Mouse (Mus musculus) forebrain, embryonic 12.5 days (tissue): ENCODE data around the gene Eid3. TPM values are rescaled to one million over a fixed set of nuclear protein-coding genes. Genes with fewer than 3 reads are reported as not detected.
A peak's percentile ranks its signal among the peaks of the same experiment; 100 is the strongest.

ENCODE experiments used
- ATAC-seq: fragments of 200-750 bp; cut with Nextera tagmentation; 2 replicates; pipeline ENCODE4 v1.8.0; 2017; ENCODE audit warnings: moderate TSS enrichment; ENCODE audit not compliant: low FRiP score
- H3K27ac ChIP-seq: fragments of 300-500 bp; sonication (generic); 2 replicates; pipeline ENCODE4 v1.5.1; 2016; ENCODE audit warnings: mild to moderate bottlenecking
- H3K27me3 ChIP-seq: fragments of 300-500 bp; sonication (generic); 2 replicates; pipeline ENCODE4 v1.6.1; 2016; ENCODE audit warnings: mild to moderate bottlenecking
- H3K36me3 ChIP-seq: fragments of 300-500 bp; sonication (generic); replicated peaks from 2 replicates; pipeline ENCODE4 v1.6.1; 2016; ENCODE audit warnings: mild to moderate bottlenecking
- H3K4me1 ChIP-seq: fragments of 300-500 bp; sonication (generic); 2 replicates; pipeline ENCODE4 v1.6.1; 2016
- H3K4me2 ChIP-seq: fragments of 300-500 bp; sonication (generic); 2 replicates; pipeline ENCODE4 v1.6.1; 2016; ENCODE audit warnings: mild to moderate bottlenecking, moderate library complexity
- H3K4me3 ChIP-seq: fragments of 300-500 bp; sonication (generic); replicated peaks from 2 replicates; pipeline ENCODE4 v1.5.1; 2016; ENCODE audit warnings: mild to moderate bottlenecking
- H3K9ac ChIP-seq: fragments of 300-500 bp; sonication (generic); 2 replicates; pipeline ENCODE4 v1.6.1; 2016; ENCODE audit warnings: mild to moderate bottlenecking
- H3K9me3 ChIP-seq: fragments of 300-500 bp; sonication (generic); 2 replicates; pipeline ENCODE4 v1.6.1; 2016
- WGBS: fragments of 180-500 bp; shearing (Covaris S2); methylation state at CpG from one replicate; pipeline ENCODE4 v1.1.7; 2016; 5-methylcytosine and 5-hydroxymethylcytosine counted together
- polyA plus RNA-seq: library from polyadenylated mRNA; unstranded; fragments of >200 nt; fragmentation: Nextera tagmentation; extraction: Ambion mirVana; gene quantifications from 2 replicates; pipeline ENCODE4 v1.2.1, GENCODE M21; 2016

Eid3 gene
- polyA plus RNA-seq, 1 experiment from 2014 or later, result 1.2 TPM

- 84% methylated on average over 18 of the region's 18 CpGs for WGBS
- Histone ChIP-seq H3K36me3 (peaks cover 42% of the 10 kb centered on the region), H3K4me3 (no peak overlapping the region), H3K9me3 (no peaks in the 10 kb centered on the region), H3K4me1 (peaks cover 33% of the 10 kb centered on the region), H3K9ac (no peak overlapping the region), H3K27ac (0 out of 2 replicates have a peak overlapping the region, but pooled peaks have one; percentile 19), H3K27me3 (no peaks in the 10 kb centered on the region), H3K4me2 (no peak overlapping the region)
- no peak for ATAC-seq
Measured at GRCm38 (mm10) chr10:82866832-82867231, 406 bp downstream of the Eid3 start.

DNA sequence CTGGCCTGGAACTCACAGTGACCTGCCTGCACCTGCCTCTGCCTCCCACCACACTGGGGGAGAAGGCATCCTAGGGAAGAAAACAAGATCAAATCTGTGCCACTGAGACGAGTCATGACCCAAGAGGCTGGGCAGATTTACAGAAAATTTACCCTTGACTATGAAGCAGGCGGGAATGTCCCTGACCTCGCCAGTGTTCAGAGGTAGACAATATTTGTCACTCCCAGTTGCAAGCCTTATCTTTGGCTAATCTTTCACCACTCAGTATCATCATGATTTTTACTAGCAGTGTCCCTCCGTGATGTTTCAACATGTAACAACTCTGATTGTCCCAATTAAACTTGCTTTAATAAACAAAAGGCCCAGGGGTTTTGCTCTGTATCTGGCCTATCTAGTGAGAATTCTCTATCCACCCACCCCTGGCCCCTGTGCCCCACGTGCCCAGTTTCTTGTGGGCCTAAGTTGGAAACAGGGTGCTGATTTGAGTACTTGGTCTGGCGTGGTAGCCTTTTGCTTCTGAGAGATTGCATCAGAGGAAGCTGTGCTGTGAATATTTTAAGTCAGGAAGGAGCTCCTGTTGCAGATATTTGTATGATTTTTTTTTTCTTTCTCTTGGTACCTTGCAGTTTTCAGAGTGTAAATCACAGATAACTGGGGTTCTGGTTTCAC lies 2.1 kb downstream of the Eid3 start:
- Histone ChIP-seq H3K9ac (no peak overlapping the region), H3K36me3 (peaks cover 42% of the 10 kb centered on the region), H3K4me3 (no peak overlapping the region), H3K27ac (no peak overlapping the region), H3K4me1 (peaks cover 17% of the 10 kb centered on the region), H3K4me2 (no peak overlapping the region), H3K9me3 (no peaks in the 10 kb centered on the region), H3K27me3 (no peaks in the 10 kb centered on the region)
- ATAC-seq, result no peak
- 91% methylated on average over 6 of the region's 6 CpGs for WGBS

DNA sequence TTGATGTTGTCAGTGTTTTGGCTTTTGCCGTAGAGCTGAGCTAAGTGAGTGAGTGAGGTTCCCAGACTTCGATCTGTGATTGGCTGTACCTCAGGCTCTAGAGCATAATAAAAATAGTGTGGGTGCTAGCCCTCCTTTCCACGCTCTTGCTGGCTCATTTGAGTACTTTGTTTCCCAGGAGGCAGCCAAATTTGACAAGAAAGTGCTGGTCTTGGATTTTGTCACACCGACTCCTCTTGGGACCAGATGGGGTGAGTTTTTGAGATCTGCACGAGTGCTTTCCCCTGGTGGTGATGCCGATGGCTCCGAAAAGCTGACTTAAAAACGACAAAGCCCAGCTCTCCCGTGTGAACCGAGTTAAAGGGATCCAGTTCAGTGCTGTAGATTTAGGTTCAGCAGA lies 9.0 kb downstream of the Eid3 start:
- H3K27me3 ChIP-seq, result no peaks in the 10 kb centered on the region
- no peak for ATAC-seq
- no peak overlapping the region for H3K4me2 ChIP-seq
- H3K4me3 ChIP-seq, result no peak overlapping the region
- H3K9ac ChIP-seq, result no peak overlapping the region
- no peak overlapping the region for H3K27ac ChIP-seq
- no peaks in the 10 kb centered on the region for H3K9me3 ChIP-seq
- peaks cover 68% of the 10 kb centered on the region for H3K36me3 ChIP-seq
- H3K4me1 ChIP-seq, result no peaks in the 10 kb centered on the region
- WGBS, result 91% methylated on average over 10 of the region's 10 CpGs

DNA sequence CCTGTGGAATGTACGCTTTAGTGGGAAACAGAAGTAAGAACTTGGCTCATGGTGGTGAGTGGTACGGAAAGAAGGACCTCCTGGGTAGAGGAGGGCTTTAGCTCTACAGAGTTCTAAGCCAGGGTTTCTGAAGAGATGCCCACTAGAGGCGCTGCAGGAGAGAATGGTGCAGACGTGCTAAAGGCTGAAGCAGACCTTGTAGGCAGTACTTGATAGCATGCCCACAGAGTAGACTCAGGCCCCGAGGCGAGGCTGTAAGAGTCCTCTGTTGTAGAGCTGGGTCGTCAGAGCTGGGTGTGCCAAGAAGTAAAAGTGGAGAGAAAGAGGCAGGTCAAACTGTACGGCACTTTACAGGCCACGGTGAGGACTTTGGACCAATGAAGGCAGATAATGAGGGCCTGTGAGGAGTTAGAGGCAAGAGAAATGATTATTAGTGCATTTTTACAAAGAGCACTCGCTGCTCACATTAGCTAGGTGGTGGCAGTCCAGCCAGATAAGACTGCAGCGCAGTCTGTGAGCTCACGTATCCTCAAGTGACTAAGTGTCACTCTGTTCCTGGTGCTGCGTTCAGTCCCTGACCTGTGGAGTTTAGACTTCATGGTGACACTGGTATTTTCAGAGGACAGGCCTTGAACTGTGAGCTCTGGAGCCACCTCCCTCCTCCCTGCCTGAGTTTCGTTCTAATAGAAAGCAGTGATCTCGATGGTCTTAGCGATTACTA lies 9.8 kb downstream of the Eid3 start:
- Histone ChIP-seq H3K9ac (no peak overlapping the region), H3K4me1 (no peaks in the 10 kb centered on the region), H3K27me3 (no peaks in the 10 kb centered on the region), H3K27ac (no peak overlapping the region), H3K36me3 (peaks cover 71% of the 10 kb centered on the region), H3K4me2 (no peak overlapping the region), H3K9me3 (no peaks in the 10 kb centered on the region), H3K4me3 (no peak overlapping the region)
- ATAC-seq, result no peak
- WGBS, result 85% methylated on average over 16 of the region's 16 CpGs

- Histone ChIP-seq H3K27me3 (no peaks in the 10 kb centered on the region), H3K9me3 (no peaks in the 10 kb centered on the region), H3K27ac (no peak overlapping the region), H3K4me3 (no peak overlapping the region), H3K9ac (no peak overlapping the region), H3K4me2 (no peak overlapping the region), H3K4me1 (no peaks in the 10 kb centered on the region), H3K36me3 (peaks cover 98% of the 10 kb centered on the region)
- no peak for ATAC-seq
- 97% methylated on average over 6 of the region's 6 CpGs for WGBS
Measured at GRCm38 (mm10) chr10:82887354-82887753, 20.9 kb downstream of the Eid3 start.

GRCm38 (mm10) chr10:82888576-82888975 lies 22.1 kb downstream of the Eid3 start:
- no peak overlapping the region for H3K4me3 ChIP-seq
- H3K9ac ChIP-seq, result no peak overlapping the region
- ATAC-seq, result no peak
- H3K27me3 ChIP-seq, result no peaks in the 10 kb centered on the region
- H3K4me1 ChIP-seq, result peaks cover 3% of the 10 kb centered on the region; the same call in 1 of the 2 replicates
- no peak overlapping the region for H3K4me2 ChIP-seq
- WGBS, result 94% methylated on average over 8 of the region's 8 CpGs
- no peak overlapping the region for H3K27ac ChIP-seq
- no peaks in the 10 kb centered on the region for H3K9me3 ChIP-seq
- H3K36me3 ChIP-seq, result peaks cover 97% of the 10 kb centered on the region

DNA sequence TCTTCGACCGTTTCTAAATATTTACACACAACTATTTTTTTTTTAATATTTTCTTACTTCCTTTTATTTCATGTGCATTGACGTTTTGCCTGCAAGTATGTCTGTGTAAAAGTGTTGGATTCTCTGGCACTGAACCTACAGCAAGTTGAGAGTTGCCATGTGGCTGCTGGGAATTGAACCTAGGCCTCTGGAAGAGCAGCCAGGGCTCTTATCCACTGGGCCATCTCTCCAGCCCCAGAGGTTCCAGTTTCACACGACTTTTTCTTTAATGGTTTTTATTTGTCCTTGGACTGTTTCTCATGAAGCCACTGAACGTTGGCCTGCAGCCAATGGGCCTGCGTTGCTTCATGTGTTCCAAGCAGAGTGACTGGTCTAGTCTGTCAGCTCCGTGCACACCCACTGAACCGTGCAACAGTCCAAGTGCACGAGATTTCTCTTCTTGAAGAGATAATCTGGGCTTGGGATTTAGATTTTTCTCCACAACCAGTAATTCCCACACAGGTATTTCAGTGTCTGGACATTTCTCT lies 23.1 kb downstream of the Eid3 start:
- no peaks in the 10 kb centered on the region for H3K9me3 ChIP-seq
- H3K27me3 ChIP-seq, result no peaks in the 10 kb centered on the region
- peaks cover 90% of the 10 kb centered on the region for H3K36me3 ChIP-seq
- H3K4me3 ChIP-seq, result no peak overlapping the region
- no peak overlapping the region for H3K27ac ChIP-seq
- no peak overlapping the region for H3K4me2 ChIP-seq
- H3K4me1 ChIP-seq, result peaks cover 4% of the 10 kb centered on the region; the same call in 1 of the 2 replicates
- no peak for ATAC-seq
- H3K9ac ChIP-seq, result no peak overlapping the region
- 84% methylated on average over 9 of the region's 9 CpGs for WGBS

- H3K9ac ChIP-seq, result no peak overlapping the region
- no peak for ATAC-seq
- peaks cover 6% of the 10 kb centered on the region; the same call in 1 of the 2 replicates for H3K4me1 ChIP-seq
- H3K4me2 ChIP-seq, result no peak overlapping the region
- no peaks in the 10 kb centered on the region for H3K9me3 ChIP-seq
- H3K27me3 ChIP-seq, result no peaks in the 10 kb centered on the region
- H3K27ac ChIP-seq, result no peak overlapping the region
- WGBS, result 87% methylated on average over 2 of the region's 2 CpGs
- peaks cover 89% of the 10 kb centered on the region for H3K36me3 ChIP-seq
- no peak overlapping the region for H3K4me3 ChIP-seq
Measured at GRCm38 (mm10) chr10:82890936-82891335, 24.5 kb downstream of the Eid3 start.

GRCm38 (mm10) chr10:82891427-82891826 lies 25.0 kb downstream of the Eid3 start:
- no peak overlapping the region for H3K9ac ChIP-seq
- no peak overlapping the region for H3K4me3 ChIP-seq
- ATAC-seq, result no peak
- no peaks in the 10 kb centered on the region for H3K27me3 ChIP-seq
- no peaks in the 10 kb centered on the region for H3K9me3 ChIP-seq
- WGBS, result 89% methylated on average over 7 of the region's 7 CpGs
- H3K27ac ChIP-seq, result no peak overlapping the region
- H3K4me2 ChIP-seq, result no peak overlapping the region
- peaks cover 89% of the 10 kb centered on the region for H3K36me3 ChIP-seq
- H3K4me1 ChIP-seq, result peaks cover 6% of the 10 kb centered on the region; the same call in 1 of the 2 replicates

DNA sequence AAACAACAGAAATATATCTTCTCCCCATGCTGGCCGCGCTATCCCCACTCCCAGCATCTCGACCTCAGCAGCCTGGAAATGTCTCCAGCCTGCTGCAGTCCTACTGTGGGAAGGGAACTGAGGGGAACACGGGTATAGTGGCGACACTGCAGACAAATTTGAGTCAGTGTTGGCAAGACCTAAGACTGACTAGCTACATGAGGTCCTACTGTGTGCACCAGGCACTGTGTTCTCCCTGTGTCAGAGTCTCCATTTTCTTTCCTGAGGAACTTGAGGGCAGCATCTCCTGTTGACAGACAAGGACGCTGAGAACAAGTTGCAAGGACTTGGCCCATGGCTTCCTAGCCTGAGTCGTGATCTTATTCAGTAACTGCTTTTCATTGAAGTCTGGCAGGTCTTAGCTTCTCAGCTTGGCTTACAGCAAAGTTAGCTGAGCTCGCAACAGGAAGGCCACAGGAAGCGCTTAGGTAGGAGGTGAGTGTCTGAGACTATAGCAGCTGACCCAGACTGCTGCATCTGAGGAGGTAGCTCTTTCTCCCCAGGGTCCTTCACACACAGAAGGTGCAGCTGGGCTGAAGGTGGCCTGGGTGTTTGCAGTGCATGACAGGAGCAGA lies 26.1 kb downstream of the Eid3 start:
- WGBS, result 88% methylated on average over 9 of the region's 9 CpGs
- Histone ChIP-seq H3K4me2 (no peak overlapping the region), H3K36me3 (peaks cover 89% of the 10 kb centered on the region), H3K27me3 (no peaks in the 10 kb centered on the region), H3K9ac (no peak overlapping the region), H3K4me3 (no peak overlapping the region), H3K4me1 (peaks cover 6% of the 10 kb centered on the region; the same call in 1 of the 2 replicates), H3K27ac (no peak overlapping the region), H3K9me3 (no peaks in the 10 kb centered on the region)
- no peak for ATAC-seq

DNA sequence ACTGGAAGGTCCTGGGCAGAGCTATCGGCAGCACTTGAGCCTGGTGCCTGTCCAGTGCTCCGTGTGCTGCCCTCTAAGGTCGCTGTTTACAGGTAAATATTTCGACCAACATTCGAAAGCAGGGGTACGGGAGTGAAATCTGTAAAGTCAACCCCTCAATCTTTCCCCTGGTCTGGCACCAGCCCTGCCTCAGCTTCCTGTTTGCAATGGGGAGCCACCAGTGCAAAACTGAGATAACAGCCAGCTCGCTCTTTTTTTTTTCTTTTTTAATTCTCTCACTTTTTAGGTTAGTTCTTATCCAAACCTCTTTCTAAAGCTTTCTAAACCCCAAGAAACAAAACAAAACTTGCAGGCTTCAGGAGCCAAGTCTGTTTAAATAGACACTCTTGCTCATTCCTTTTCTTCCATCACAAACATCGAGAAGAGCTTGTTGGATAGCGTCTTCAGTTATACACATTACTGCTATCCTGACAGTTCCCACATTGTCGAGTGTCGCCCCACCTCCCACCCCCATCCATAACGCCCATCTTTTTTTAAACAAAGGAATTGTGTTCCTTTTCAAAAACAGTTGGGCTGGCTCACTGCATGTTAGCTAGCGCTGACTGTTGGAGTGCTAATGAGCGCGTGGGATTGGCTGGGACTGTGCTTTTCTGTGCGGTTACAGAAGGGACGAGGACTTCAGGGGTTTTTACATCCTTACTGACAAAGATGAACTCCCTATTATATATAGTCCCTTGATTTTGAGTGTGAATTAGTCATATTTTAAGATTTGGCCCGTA lies 27.6 kb downstream of the Eid3 start:
- H3K4me1 ChIP-seq, result peaks cover 6% of the 10 kb centered on the region; the same call in 1 of the 2 replicates
- no peak overlapping the region for H3K4me2 ChIP-seq
- ATAC-seq, result no peak
- H3K27ac ChIP-seq, result 0 out of 2 replicates have a peak overlapping the region, but pooled peaks have one; percentile 9
- no peak overlapping the region for H3K4me3 ChIP-seq
- no peaks in the 10 kb centered on the region for H3K27me3 ChIP-seq
- no peak overlapping the region for H3K9ac ChIP-seq
- H3K36me3 ChIP-seq, result peaks cover 80% of the 10 kb centered on the region
- H3K9me3 ChIP-seq, result no peaks in the 10 kb centered on the region
- 74% methylated on average over 18 of the region's 18 CpGs for WGBS

DNA sequence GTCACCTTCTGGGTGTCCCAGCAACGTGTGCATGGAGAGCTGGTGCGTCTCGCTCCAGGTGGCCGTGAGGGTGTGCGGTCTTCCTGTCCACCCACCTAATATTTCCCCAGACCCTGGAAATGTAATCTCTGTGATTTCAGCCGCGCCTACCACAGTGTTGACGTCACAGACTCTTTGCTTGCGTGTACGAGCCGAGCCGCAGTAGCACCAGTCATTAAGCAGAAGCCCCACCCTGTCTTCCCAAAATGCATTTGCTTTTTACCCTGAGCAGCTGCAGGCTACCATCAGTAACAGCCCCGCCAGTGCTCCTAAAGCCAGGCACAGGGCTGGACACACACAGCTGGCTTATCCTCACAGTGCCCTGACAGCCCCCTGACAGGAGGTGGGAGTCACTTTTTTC lies 31.5 kb downstream of the Eid3 start:
- H3K27me3 ChIP-seq, result no peaks in the 10 kb centered on the region
- no peak overlapping the region for H3K9ac ChIP-seq
- WGBS, result 93% methylated on average over 13 of the region's 13 CpGs
- peaks cover 47% of the 10 kb centered on the region for H3K36me3 ChIP-seq
- H3K4me1 ChIP-seq, result peaks cover 20% of the 10 kb centered on the region
- H3K4me2 ChIP-seq, result no peak overlapping the region
- no peak for ATAC-seq
- H3K4me3 ChIP-seq, result no peak overlapping the region
- H3K27ac ChIP-seq, result no peak overlapping the region
- no peaks in the 10 kb centered on the region for H3K9me3 ChIP-seq
